Mouse (Mus musculus): Measurements from ENCODE around the gene Ins1. TPM values are rescaled to one million over a fixed set of nuclear protein-coding genes. Genes with fewer than 3 reads are reported as not detected.

Ins1 gene
- not detected in 2 replicates for total RNA-seq (2012; rRNA removed)

- TF ChIP-seq MAFK (IDR thresholded peaks at IDR 0.05; ENCODE audit: insufficient read depth, low read depth, low read length): no peak
- TF ChIP-seq ZNF384 (IDR thresholded peaks at IDR 0.05; ENCODE audit: low read depth, low read length): no peak
- TF ChIP-seq HCFC1 (IDR thresholded peaks at IDR 0.05; ENCODE audit: borderline replicate concordance, insufficient read depth, low read length): no peak
- TF ChIP-seq CHD2 (IDR thresholded peaks at IDR 0.05; ENCODE audit: low read depth, low read length): no peak
- no peak for TF ChIP-seq ZC3H11A (IDR thresholded peaks at IDR 0.05; ENCODE audit: borderline replicate concordance, low read depth, low read length)
- in situ Hi-C loops (cut with MboI; ENCODE audit: low sequenced_read_pairs in 2 of 2, unreplicated experiment in 2 of 2): no loop called here
- H3K27ac ChIP-seq (ENCODE audit: insufficient read depth, low read depth, low read length, poor library complexity, severe bottlenecking): no peak within 1 kb of the TSS
- H3K4me1 ChIP-seq (ENCODE audit: control insufficient read depth in 2 of 2, insufficient read depth in 2 of 2, low read length in 2 of 2, poor library complexity in 1 of 2): no peaks in the 10 kb centered on the region
- H3K9me3 ChIP-seq (ENCODE audit: control insufficient read depth, insufficient read depth, low read depth, low read length): no peaks in the 10 kb centered on the region
- H3K9ac ChIP-seq (ENCODE audit: insufficient read depth, low read depth, low read length, poor library complexity, severe bottlenecking): no peak within 1 kb of the TSS
- no peaks in the 10 kb centered on the region for H3K36me3 ChIP-seq (ENCODE audit: control insufficient read depth, insufficient read depth, low read length, poor library complexity, severe bottlenecking)
- DNase-seq (ENCODE audit: low read depth, low spot score): no peak
- no peak within 1 kb of the TSS for H3K4me3 ChIP-seq (ENCODE audit: insufficient read depth in 1 of 2, low read depth in 1 of 2, low read length in 2 of 2, poor library complexity in 1 of 2, severe bottlenecking in 1 of 2)
Measured at GRCm38 (mm10) chr19:52263997-52264396, at the start of gene Ins1. Ins1 (plus strand) TSS chr19:52264297.
